Mouse (Mus musculus) left cerebral cortex, adult 9 months (tissue): ENCODE measurements around the gene Pgbd5.

Experiments used
- DNase-seq, 2 experiments: peaks; one replicate each; pipeline ENCODE4 v3.0.0; 2022; ENCODE audit warnings: low spot score in 2 of 2

The Pgbd5 gene

DNA sequence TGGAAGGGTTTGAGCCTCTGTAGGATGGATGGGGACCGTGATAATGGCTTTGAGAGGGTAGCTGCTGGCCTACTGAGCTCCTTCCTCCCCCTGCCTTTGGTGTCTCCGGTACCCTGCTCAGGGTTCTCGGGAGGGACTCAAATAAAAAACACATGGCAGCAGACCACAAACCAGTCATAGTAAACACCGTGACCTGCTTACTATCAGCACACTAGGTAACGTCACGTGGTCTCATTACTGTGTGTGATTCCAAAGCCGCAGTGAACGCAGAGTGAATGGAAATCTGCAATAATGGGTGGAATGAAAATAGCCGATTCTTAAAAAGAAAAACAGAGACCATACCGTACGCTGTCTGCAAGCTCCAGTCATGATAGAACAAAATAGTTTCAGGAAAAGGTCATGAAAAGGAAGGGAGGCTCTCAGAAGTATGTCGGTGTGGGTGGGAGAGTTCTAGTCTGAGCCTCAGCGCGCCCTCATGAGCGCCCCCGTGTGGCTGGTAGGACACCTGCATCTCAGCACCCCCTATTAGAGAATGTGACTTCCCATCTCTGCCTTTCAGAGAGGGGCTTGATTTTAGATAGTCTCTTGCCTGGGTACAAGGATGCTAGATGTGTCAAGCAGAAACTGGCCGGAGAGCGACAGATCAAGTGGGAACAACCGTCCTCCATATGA is 92.5 kb downstream of the Pgbd5 start:
- peak in 1 of 2 experiments; percentile 58 for DNase-seq

DNA sequence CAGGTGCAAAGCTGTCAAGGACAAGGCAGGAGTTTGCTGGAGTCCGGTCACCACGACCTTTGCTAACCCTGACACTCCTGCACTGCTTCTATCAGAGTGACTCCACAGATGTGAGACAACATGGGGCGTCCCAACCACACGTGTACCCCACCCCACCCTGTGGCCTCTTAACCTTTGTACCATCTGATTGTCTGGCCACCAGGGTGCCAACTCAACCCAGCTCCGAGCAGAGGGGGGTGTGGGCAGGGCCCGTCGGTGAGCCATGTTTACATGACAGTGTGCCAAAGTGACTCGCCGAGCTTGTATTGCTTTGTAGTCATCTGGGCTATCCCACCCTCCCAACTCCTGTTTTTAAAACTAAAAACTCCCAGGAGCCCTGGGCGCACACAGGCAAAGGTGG is 94.4 kb downstream of the Pgbd5 start:
- DNase-seq, result no peak

DNA sequence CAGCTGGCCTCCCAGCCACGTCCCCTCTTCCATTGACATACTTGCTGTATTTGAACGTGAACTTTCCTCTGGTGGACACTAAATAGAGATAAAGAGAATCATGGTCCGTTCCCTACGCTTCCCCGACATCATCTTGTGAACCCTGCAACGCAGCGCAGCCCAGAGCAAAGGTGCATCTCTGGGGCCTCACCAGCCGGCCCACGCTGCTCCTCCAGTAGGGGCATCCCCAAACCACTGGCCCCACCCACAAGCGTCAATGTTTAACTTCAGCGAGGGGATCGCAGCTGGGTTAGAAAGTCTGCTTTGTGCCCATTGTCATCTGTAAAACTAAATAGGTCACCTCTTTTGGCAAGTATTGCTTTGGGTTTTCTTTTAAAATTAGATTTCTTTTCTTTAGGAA is 95.5 kb downstream of the Pgbd5 start:
- DNase-seq, result no peak

DNA sequence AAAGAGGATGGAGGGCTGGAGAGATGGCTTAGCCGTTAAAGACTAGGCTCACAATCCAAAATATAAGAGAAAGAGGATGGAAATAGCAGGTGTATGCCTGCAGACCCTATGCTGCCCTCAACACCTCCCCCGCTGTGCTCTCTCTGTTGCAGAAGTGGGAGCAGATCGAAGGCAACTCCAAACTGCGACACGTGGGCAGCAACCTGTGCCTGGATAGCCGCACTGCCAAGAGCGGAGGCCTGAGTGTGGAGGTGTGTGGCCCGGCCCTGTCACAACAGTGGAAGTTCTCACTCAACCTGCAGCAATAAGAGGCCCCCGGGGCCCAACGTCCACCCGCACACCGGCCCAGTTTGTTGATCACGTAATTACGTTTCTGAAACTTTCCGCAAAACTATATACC is 96.3 kb downstream of the Pgbd5 start:
- peak in 1 of 2 experiments; percentile 46 for DNase-seq

DNA sequence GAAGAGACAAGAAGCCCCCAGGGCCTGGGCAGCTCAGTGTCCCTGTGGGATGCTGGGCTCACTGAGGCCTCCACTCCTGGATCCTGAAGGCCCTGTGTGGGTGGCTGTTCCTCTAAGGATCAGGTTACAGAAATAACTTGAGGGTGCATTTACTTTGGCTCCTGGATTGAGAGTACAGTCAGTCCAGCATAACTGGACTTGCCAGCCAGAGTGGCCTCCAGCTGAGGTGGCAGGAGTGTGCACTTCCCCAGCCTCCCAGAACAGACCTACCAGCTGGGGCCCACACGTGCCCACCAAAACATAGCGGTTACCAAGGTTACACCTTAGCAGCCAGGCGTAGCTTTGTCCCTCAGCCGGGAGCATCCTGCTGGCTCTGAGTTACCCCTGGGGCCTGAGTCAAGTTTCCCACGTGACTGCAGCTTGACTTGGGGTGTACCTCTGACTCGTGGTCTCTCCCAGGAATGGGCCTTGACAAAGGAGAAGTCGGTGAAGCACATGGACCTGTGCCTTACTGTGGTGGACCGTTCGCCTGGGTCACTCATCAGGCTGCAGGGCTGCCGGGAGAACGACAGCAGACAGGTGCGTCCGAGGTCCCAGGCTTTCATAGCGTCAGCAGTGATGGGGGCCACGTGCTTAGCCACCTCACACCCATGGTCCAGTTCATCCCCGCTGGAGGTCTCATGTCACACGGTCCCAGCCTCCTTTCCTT is 98.9 kb downstream of the Pgbd5 start:
- no peak for DNase-seq

GRCm38 (mm10) chr8:124339742-124340141 is 99.7 kb downstream of the Pgbd5 start:
- no peak for DNase-seq

- DNase-seq, result no peak
These were observed 103.2 kb downstream of the Pgbd5 start for GRCm38 (mm10) chr8:124336302-124336701.

GRCm38 (mm10) chr8:124331706-124332105 is 107.8 kb downstream of the Pgbd5 start:
- no peak for DNase-seq

DNA sequence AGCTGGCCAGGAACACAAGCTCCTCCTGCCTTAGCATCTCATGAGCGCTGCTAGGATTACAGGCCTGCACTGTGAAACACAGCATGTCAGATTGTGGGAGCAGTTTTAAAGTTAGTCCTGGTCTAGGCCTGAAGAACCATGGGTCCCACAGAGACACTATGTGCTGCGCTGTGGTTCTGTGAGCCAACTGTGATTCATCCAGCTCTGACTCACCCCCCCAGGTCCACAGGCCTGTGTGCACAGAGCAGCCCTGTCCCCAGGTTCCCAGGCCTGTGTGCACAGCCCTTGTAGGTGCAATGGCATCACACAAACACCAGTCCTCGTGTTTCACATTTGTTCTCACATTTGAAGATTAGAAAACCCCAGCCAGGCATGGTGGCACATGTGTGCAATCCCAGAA is 108.4 kb downstream of the Pgbd5 start:
- no peak for DNase-seq

DNA sequence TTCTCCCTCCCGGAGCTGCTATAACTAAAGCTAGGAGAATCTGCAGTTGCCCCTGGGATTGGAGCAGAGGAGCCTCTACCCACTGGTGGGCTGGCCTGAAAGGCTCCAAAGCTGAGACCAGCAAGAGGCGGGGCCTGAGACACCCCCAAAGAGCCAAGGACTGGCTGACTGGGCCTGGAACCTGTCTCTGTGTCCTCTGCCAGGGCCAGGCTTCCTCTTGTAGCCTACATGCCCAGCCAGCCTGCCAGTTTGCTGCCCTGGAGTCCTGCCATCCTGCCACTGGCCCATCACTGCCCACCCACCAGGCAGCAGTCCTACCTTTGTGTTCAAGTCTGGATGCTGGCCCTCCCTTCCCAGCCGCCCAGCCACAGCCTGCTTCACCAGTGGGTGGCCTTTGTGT is 109.0 kb downstream of the Pgbd5 start:
- peak in 1 of 2 experiments; percentile 34 for DNase-seq

GRCm38 (mm10) chr8:124329690-124330089 is 109.8 kb downstream of the Pgbd5 start:
- DNase-seq, result no peak

GRCm38 (mm10) chr8:124328259-124328658 is 111.2 kb downstream of the Pgbd5 start:
- no peak for DNase-seq

DNA sequence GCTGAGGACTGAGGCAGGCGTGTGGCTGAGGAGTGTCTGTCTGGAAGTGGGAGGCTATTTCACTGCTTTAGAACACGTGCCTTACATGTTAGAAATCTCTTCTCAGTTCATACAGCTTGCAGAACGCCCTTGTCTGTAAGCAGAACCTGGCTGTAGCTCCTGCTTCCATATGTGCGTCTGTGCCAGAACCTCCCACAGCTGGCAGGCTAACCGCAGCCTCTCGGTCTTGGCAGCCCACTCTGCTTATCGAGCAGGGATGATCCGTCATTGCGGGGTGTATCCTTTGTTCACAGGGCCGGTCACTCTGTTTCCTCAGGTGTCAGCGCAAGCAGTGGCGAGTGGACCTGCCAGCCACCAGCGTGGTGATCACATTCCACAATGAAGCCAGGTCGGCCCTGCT is 116.1 kb downstream of the Pgbd5 start:
- DNase-seq, result peak; percentile 33 to 69

DNA sequence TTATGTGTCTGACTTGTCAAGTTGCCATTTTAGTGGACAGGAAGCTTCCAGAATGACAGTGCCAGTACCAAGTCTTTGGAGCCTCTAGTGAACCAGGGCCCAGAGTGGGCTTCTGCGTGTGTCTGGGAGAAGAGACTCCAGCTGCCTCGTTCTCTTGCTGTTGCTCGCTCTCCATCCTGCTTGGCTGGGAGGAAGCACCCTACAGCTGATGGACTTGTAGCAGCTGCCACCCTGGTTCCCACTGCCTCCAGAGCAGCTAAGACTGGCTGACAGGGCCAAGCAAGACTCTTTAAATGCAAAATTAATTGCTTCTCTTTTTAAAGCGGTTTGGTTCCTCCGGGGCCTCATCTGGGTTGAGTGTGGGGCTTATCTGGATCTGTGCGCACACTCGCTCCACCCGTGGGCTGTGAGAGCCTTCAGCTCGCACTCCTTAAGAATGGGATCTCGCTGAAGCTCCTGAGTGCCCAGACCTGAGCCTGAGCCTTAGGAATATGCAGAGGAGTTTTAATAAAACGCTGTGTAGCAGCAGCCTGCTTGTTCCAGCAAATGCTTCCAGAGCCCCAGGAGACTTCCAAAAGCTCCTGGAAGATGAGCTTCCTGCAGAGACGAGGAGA is 118.1 kb downstream of the Pgbd5 start:
- no peak for DNase-seq

DNA sequence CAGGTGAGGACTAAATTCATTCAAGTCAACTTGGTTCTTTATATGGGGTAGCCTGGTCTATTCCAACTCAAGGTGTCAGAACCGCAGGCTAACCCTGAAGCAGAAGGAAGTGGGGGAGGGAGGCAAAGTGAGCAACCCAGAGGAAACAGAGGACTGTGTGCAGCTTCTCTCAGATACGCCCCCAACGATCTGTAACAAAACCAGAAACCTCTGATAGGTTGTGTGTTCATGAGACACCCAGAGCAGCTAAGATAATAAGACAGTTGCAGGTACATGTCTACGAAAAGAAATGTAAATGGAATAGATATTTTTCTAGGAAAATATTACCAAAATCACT is 120.2 kb downstream of the Pgbd5 start:
- DNase-seq, result no peak
